ENCODE assay signal across 7 mouse cellular contexts in genomic region chr7:104314796-104315353, GRCm38 (mm10). TPM values are rescaled to one million over a fixed set of nuclear protein-coding genes. Genes with fewer than 3 reads are reported as not detected.
DNase-seq lines count a peak whose midpoint lies in the region; ATAC-seq and TF ChIP-seq lines count a peak whose summit lies in the region.

No protein-coding gene starts in this region.

- no peak for TF ChIP-seq CTCF in heart, postnatal 0 days (IDR thresholded peaks at IDR 0.05; ENCODE audit: low read depth)

- DNase-seq in adrenal gland, postnatal 10 days = peak; percentile 18
- DNase-seq in embryonic facial prominence, embryonic 10.5 days (ENCODE audit: low spot score) = peak; percentile 9
- peak; percentile 40 for DNase-seq in heart, postnatal 0 days (ENCODE audit: low spot score)
- DNase-seq in limb, embryonic 10.5 days (ENCODE audit: low spot score) = no peak
- no peak for DNase-seq in midbrain, embryonic 14.5 days
- DNase-seq in adipocyte (ENCODE audit: low spot score) = no peak
- DNase-seq in cerebellum, adult 11-12 months = no peak

- H3K27me3 ChIP-seq in embryonic facial prominence, embryonic 10.5 days (replicated peaks; ENCODE audit: low read depth, poor library complexity, severe bottlenecking) = no peaks in the 10 kb centered on the region
- no peaks in the 10 kb centered on the region for H3K27me3 ChIP-seq in heart, postnatal 0 days (ENCODE audit: control insufficient read depth, insufficient read depth, low read length)
- no peaks in the 10 kb centered on the region for H3K27me3 ChIP-seq in limb, embryonic 10.5 days (ENCODE audit: low read depth, poor library complexity, severe bottlenecking)
- no peaks in the 10 kb centered on the region for H3K27me3 ChIP-seq in midbrain, embryonic 14.5 days (ENCODE audit: control insufficient read depth, insufficient read depth, low read length)

- H3K9ac ChIP-seq in heart, postnatal 0 days (replicated peaks; ENCODE audit: low read depth, low read length) = peak overlapping the region; percentile 54
- no peak overlapping the region for H3K9ac ChIP-seq in midbrain, embryonic 14.5 days (replicated peaks; ENCODE audit: low read length)

- no peak for TF ChIP-seq EP300 in heart, postnatal 0 days (IDR thresholded peaks at IDR 0.05; ENCODE audit: low read depth)

- 14% methylated on average over 15 of the region's 15 CpGs for WGBS in embryonic facial prominence, embryonic 10.5 days
- 4% methylated on average over 15 of the region's 15 CpGs for WGBS in heart, postnatal 0 days
- WGBS in limb, embryonic 10.5 days = 15% methylated on average over 15 of the region's 15 CpGs
- WGBS in midbrain, embryonic 14.5 days = 17% methylated on average over 15 of the region's 15 CpGs

- H3K4me3 ChIP-seq in embryonic facial prominence, embryonic 10.5 days = peak overlapping the region; percentile 43
- peak overlapping the region; percentile 67 for H3K4me3 ChIP-seq in heart, postnatal 0 days (ENCODE audit: low read depth, low read length)
- peak overlapping the region; percentile 38 for H3K4me3 ChIP-seq in limb, embryonic 10.5 days
- no peak overlapping the region; the same call in 1 of the 2 replicates for H3K4me3 ChIP-seq in midbrain, embryonic 14.5 days (replicated peaks; ENCODE audit: low read depth, low read length)

- H3K36me3 ChIP-seq in embryonic facial prominence, embryonic 10.5 days (replicated peaks) = no peaks in the 10 kb centered on the region
- H3K36me3 ChIP-seq in heart, postnatal 0 days (replicated peaks; ENCODE audit: control insufficient read depth, insufficient read depth, low read length) = no peaks in the 10 kb centered on the region
- H3K36me3 ChIP-seq in limb, embryonic 10.5 days = no peaks in the 10 kb centered on the region
- no peaks in the 10 kb centered on the region for H3K36me3 ChIP-seq in midbrain, embryonic 14.5 days (ENCODE audit: control insufficient read depth, insufficient read depth, low read length)

- H3K27ac ChIP-seq in embryonic facial prominence, embryonic 10.5 days (replicated peaks) = no peak overlapping the region
- H3K27ac ChIP-seq in heart, postnatal 0 days (ENCODE audit: low read depth) = peak overlapping the region; percentile 87
- H3K27ac ChIP-seq in limb, embryonic 10.5 days = no peak overlapping the region
- no peak overlapping the region for H3K27ac ChIP-seq in midbrain, embryonic 14.5 days (replicated peaks; ENCODE audit: low read depth, low read length)

- peak; percentile 64; the same call in 1 of the 2 replicates for ATAC-seq in heart, postnatal 0 days (ENCODE audit: insufficient read depth, low read depth)
- ATAC-seq in midbrain, embryonic 14.5 days (ENCODE audit: low FRiP score, low TSS enrichment) = no peak

- no peaks in the 10 kb centered on the region for H3K9me3 ChIP-seq in embryonic facial prominence, embryonic 10.5 days
- H3K9me3 ChIP-seq in heart, postnatal 0 days (replicated peaks; ENCODE audit: control insufficient read depth, low read length) = no peaks in the 10 kb centered on the region
- no peaks in the 10 kb centered on the region for H3K9me3 ChIP-seq in limb, embryonic 10.5 days (replicated peaks)
- H3K9me3 ChIP-seq in midbrain, embryonic 14.5 days (ENCODE audit: control insufficient read depth, low read length) = no peaks in the 10 kb centered on the region

- peak overlapping the region; percentile 60 for H3K4me2 ChIP-seq in heart, postnatal 0 days (ENCODE audit: low read depth, low read length)
- peak overlapping the region; percentile 26 for H3K4me2 ChIP-seq in midbrain, embryonic 14.5 days (ENCODE audit: low read length)

- no peaks in the 10 kb centered on the region for H3K4me1 ChIP-seq in embryonic facial prominence, embryonic 10.5 days
- no peaks in the 10 kb centered on the region for H3K4me1 ChIP-seq in heart, postnatal 0 days (ENCODE audit: control insufficient read depth, insufficient read depth)
- no peaks in the 10 kb centered on the region for H3K4me1 ChIP-seq in limb, embryonic 10.5 days
- no peaks in the 10 kb centered on the region for H3K4me1 ChIP-seq in midbrain, embryonic 14.5 days (ENCODE audit: control insufficient read depth, insufficient read depth, low read length)

RNA-seq across cellular contexts. Expression of gene Trim12a, which starts 0.4 kb away (rescaled TPM):
- 10 to 100 TPM in 1 of 2 experiments, 1 to 10 TPM in 1; 7.2 to 15.9 TPM for total RNA-seq in adrenal gland, postnatal 10 days (2021)
- 1.5 and 1.7 TPM in 2 replicates for polyA plus RNA-seq in embryonic facial prominence, embryonic 10.5 days (2016; fragmentation: Nextera tagmentation; extraction: Ambion mirVana)
- total RNA-seq in heart, postnatal 0 days (2014; rRNA removed; ENCODE audit: low replicate concordance) = 7.7 and 13.6 TPM in 2 replicates
- 6.6 and 7.1 TPM in 2 replicates for polyA plus RNA-seq in heart, postnatal 0 days (2015; fragmentation: Nextera tagmentation; extraction: Ambion mirVana)
- polyA plus RNA-seq in limb, embryonic 10.5 days (2016; fragmentation: Nextera tagmentation; extraction: Ambion mirVana) = 1.7 and 2.3 TPM in 2 replicates
- 1.1 and 1.6 TPM in 2 replicates for polyA plus RNA-seq in midbrain, embryonic 14.5 days (2014; fragmentation: Nextera tagmentation; extraction: Ambion mirVana)

RNA-seq across cellular contexts. Expression of gene Trim34b, which starts 14.4 kb away (rescaled TPM):
- total RNA-seq in adrenal gland, postnatal 10 days (2021) = under 1 TPM; 0.21 to 0.69 TPM
- polyA plus RNA-seq in embryonic facial prominence, embryonic 10.5 days (2016; fragmentation: Nextera tagmentation; extraction: Ambion mirVana) = not detected in 2 replicates
- not detected in 2 replicates for total RNA-seq in heart, postnatal 0 days (2014; rRNA removed; ENCODE audit: low replicate concordance)
- polyA plus RNA-seq in heart, postnatal 0 days (2015; fragmentation: Nextera tagmentation; extraction: Ambion mirVana) = 0.08 TPM in 1 of 2 replicates, not detected in the other
- not detected in 2 replicates for polyA plus RNA-seq in limb, embryonic 10.5 days (2016; fragmentation: Nextera tagmentation; extraction: Ambion mirVana)
- not detected in 2 replicates for polyA plus RNA-seq in midbrain, embryonic 14.5 days (2014; fragmentation: Nextera tagmentation; extraction: Ambion mirVana)

RNA-seq across cellular contexts. Expression of gene Trim5, which starts 27.0 kb away (rescaled TPM):
- total RNA-seq in adrenal gland, postnatal 10 days (2021) = 1 to 10 TPM; 3.7 to 4.5 TPM
- polyA plus RNA-seq in embryonic facial prominence, embryonic 10.5 days (2016; fragmentation: Nextera tagmentation; extraction: Ambion mirVana) = 0.16 TPM in 1 of 2 replicates, not detected in the other
- 0.12 and 0.27 TPM in 2 replicates for total RNA-seq in heart, postnatal 0 days (2014; rRNA removed; ENCODE audit: low replicate concordance)
- 0.37 and 0.38 TPM in 2 replicates for polyA plus RNA-seq in heart, postnatal 0 days (2015; fragmentation: Nextera tagmentation; extraction: Ambion mirVana)
- polyA plus RNA-seq in limb, embryonic 10.5 days (2016; fragmentation: Nextera tagmentation; extraction: Ambion mirVana) = not detected in 2 replicates
- polyA plus RNA-seq in midbrain, embryonic 14.5 days (2014; fragmentation: Nextera tagmentation; extraction: Ambion mirVana) = 0.11 TPM in 1 of 2 replicates, not detected in the other

RNA-seq across cellular contexts. Expression of gene Trim12c, which starts 38.3 kb away (rescaled TPM):
- total RNA-seq in adrenal gland, postnatal 10 days (2021) = 10 to 100 TPM in 1 of 2 experiments, 1 to 10 TPM in 1; 7.1 to 11.7 TPM
- polyA plus RNA-seq in embryonic facial prominence, embryonic 10.5 days (2016; fragmentation: Nextera tagmentation; extraction: Ambion mirVana) = 0.54 and 0.92 TPM in 2 replicates
- total RNA-seq in heart, postnatal 0 days (2014; rRNA removed; ENCODE audit: low replicate concordance) = 3.9 and 7.1 TPM in 2 replicates
- 1.5 and 1.7 TPM in 2 replicates for polyA plus RNA-seq in heart, postnatal 0 days (2015; fragmentation: Nextera tagmentation; extraction: Ambion mirVana)
- polyA plus RNA-seq in limb, embryonic 10.5 days (2016; fragmentation: Nextera tagmentation; extraction: Ambion mirVana) = 0.79 and 1.1 TPM in 2 replicates
- 1.0 and 1.4 TPM in 2 replicates for polyA plus RNA-seq in midbrain, embryonic 14.5 days (2014; fragmentation: Nextera tagmentation; extraction: Ambion mirVana)

RNA-seq across cellular contexts. Expression of gene Trim30b, which starts 54.8 kb away (rescaled TPM):
- total RNA-seq in adrenal gland, postnatal 10 days (2021) = under 1 TPM; 0.21 to 0.39 TPM
- not detected in 2 replicates for polyA plus RNA-seq in embryonic facial prominence, embryonic 10.5 days (2016; fragmentation: Nextera tagmentation; extraction: Ambion mirVana)
- total RNA-seq in heart, postnatal 0 days (2014; rRNA removed; ENCODE audit: low replicate concordance) = not detected in 2 replicates
- polyA plus RNA-seq in heart, postnatal 0 days (2015; fragmentation: Nextera tagmentation; extraction: Ambion mirVana) = 0.16 and 0.18 TPM in 2 replicates
- polyA plus RNA-seq in limb, embryonic 10.5 days (2016; fragmentation: Nextera tagmentation; extraction: Ambion mirVana) = 0.05 and 0.09 TPM in 2 replicates
- 0.07 TPM in 1 of 2 replicates, not detected in the other for polyA plus RNA-seq in midbrain, embryonic 14.5 days (2014; fragmentation: Nextera tagmentation; extraction: Ambion mirVana)

Comparison
In these comparisons a context has a peak if more than half of its experiments do, and no peak if none do; other contexts are left out.
1. DNase-seq: peak in adrenal gland, postnatal 10 days (single experiment), embryonic facial prominence, embryonic 10.5 days (single experiment) and heart, postnatal 0 days (single experiment); none in limb, embryonic 10.5 days (single experiment), midbrain, embryonic 14.5 days (single experiment), adipocyte (single experiment) and cerebellum, adult 11-12 months (single experiment).